Mouse (Mus musculus) myocyte (in vitro differentiated cells): ENCODE measurements around the gene Rasgrf2.

Source experiments
- CEBPB ChIP-seq: IDR thresholded peaks from 2 replicates; pipeline ENCODE4 v1.6.1; 2011; ENCODE audit warnings: mild to moderate bottlenecking, moderate library complexity; ENCODE audit not compliant: poor library complexity, insufficient read depth, severe bottlenecking
- MYOD1 ChIP-seq, 3 experiments: IDR thresholded peaks; one replicate each; pipeline ENCODE4 v1.6.1; 2011; ENCODE audit warnings: control low read depth in 2 of 3, low read depth in 2 of 3, mild to moderate bottlenecking in 2 of 3, moderate library complexity in 1 of 3; ENCODE audit not compliant: insufficient read length in 2 of 3, control insufficient read depth in 1 of 3
- POLR2A ChIP-seq: IDR thresholded peaks from one replicate; pipeline ENCODE4 v1.6.1; 2011; ENCODE audit warnings: low read depth, mild to moderate bottlenecking, control low read depth, moderate library complexity; ENCODE audit not compliant: insufficient read length
- SRF ChIP-seq: IDR thresholded peaks from one replicate; pipeline ENCODE4 v1.6.1; 2011; ENCODE audit warnings: low read depth; ENCODE audit not compliant: control insufficient read depth, insufficient read length

DNA sequence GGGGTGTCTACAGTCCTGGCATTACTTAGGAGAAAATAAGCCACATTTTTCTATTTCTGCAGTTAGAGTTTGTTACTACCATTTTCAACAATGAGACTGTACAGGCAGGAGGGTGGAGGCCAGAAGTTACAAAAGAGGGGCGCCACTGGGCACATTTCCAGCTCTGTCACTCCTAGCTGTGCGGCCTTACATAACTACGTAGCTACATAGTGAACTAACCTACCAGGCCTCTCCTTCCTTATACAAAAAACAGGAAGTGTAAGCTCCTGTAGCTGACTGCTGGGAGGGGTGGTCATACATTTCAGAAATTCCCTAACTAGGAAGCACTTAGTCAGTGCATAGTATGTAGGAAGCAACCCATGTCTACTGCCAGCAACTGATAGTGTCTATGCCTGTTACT, 78.5 kb downstream of the Rasgrf2 start:
- no peak for TF ChIP-seq SRF
- TF ChIP-seq POLR2A, result no peak
- TF ChIP-seq MYOD1 (IDR thresholded peaks at IDR 0.05; ENCODE audit: control insufficient read depth in 1 of 3, insufficient read length in 2 of 3, low read depth in 2 of 3), result no peak
- TF ChIP-seq CEBPB, result no peak
